Mouse (Mus musculus) testis, adult 2 months (tissue): ENCODE data around the gene Scmh1.

Experiments used
- CTCF ChIP-seq: fragments of 200-500 bp; IDR thresholded peaks from 2 replicates; pipeline ENCODE4 v1.5.1; 2012; ENCODE audit warnings: low read depth, mild to moderate bottlenecking, inconsistent platforms, low read length, moderate library complexity; ENCODE audit not compliant: control insufficient read depth, insufficient read depth, insufficient replicate concordance
- POLR2A ChIP-seq: fragments of 200-500 bp; IDR thresholded peaks from 2 replicates; pipeline ENCODE4 v1.6.1; 2012; ENCODE audit warnings: low read depth, mild to moderate bottlenecking, inconsistent platforms, low read length, moderate library complexity; ENCODE audit not compliant: control insufficient read depth

GRCm38 (mm10) chr4:120385496-120385895 lies 19.6 kb upstream of the Scmh1 start:
- TF ChIP-seq CTCF: no peak
- TF ChIP-seq POLR2A: no peak
